Mouse (Mus musculus) telencephalon, adult 2 months (tissue): Measurements from ENCODE around the gene Nfam1.

ENCODE experiments used
- DNase-seq: peaks from one replicate; pipeline ENCODE4 v3.0.0-alpha.2; 2011; ENCODE audit warnings: low read depth, low spot score

The Nfam1 gene

GRCm38 (mm10) chr15:82960786-82961561, 72.1 kb downstream of the Nfam1 start:
- DNase-seq = no peak

GRCm38 (mm10) chr15:82959151-82959550, 74.0 kb downstream of the Nfam1 start:
- no peak for DNase-seq

DNA sequence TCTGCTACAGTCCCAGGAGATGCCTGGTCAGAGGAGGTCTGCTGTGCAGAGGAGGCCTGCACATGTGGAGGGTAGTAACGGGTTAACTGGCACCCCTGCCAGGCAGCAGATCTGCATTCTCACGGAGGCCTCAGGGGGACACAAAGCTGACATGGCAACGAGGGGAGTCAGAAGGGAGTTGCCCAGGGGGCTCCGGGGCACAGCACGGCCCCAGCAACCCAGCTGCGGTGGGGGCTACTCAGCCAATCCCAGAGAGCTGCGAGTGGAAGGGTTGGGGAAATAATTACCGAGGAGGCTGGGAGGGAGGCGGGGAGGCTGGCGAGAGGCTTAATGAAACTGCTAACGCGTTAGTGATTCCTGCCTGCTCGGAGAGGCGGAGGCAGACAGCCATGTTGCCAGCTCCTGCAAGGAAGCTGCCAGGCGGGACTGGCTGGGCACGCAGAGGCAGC, 74.8 kb downstream of the Nfam1 start:
- DNase-seq = no peak

DNA sequence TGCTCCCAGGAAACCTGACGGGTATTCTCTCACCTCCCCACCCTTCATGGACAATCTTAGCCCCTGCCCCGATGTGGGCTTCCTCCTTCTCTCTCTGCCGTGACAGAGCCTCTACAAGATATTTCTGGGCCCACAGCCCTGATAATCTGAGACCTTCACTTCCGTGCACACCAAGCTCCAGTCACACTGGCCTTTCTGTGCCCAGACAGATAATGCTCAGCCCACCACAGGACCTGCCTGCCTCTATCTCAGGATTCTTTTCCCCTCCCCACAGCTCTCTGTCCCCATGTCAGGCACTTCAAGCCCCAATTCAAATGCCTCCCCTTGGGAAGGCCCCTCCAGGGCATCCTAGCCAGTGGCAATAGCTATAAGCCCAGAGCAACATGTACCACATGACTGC, 76.4 kb downstream of the Nfam1 start:
- no peak for DNase-seq

DNA sequence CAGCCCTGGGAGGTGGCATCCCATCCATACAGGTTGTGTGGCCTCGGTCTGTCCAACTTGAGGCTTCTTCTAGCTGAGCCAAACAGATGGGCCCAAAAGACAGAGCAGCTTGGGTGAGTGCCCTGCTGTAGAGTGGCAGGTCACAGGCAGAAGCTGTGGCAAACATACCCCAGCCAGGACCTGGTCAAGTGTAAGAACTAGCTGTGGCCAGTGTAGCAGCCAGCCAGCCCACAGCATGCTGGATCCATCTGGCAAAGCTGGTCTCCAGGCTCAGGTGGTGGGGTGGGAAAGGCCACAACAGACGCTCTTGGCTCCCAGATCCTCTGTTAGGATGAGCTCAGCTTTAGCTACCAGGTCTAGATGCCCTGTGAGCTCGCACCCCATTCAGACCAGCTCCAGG, 76.8 kb downstream of the Nfam1 start:
- DNase-seq = no peak

DNA sequence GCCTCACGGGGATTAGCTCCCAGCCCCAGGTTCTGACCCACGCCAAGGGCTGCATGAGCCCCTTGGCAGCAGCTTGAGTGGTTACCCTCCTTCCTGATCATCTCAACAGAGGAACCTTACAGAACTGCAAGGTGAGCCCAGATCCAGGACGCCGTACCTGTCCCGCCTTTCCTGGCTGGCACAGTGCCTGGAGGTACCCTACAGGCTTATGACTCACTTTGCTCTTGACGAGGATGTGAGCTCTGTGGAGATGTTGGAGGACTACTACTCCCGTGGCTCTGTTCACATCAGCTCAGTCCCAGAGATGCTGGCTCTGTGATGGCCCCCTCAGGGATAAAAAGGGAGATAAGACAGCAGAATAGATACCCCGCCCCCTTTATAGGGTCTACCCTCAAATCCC, 77.8 kb downstream of the Nfam1 start:
- DNase-seq = no peak

- no peak for DNase-seq
Measured at GRCm38 (mm10) chr15:82954034-82954433, 79.1 kb downstream of the Nfam1 start.

DNA sequence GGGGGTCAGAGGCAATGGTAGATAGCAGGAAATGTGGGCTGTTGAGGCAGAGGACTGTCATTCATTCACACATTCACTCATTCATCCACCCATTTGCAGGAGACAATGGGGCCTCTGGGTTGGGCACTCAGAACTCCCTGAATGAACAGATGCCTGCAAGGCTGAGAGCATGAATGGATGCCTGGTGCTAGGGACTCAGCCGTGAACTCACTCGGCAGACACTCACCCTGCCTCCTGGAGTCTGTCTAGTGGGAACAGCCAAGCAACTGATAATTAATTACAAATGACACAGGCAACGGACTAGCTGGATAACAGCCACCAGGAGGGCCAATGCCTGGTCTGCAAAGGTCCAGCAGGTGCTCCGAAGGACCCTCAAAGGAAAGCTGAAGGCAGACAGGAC, 80.0 kb downstream of the Nfam1 start:
- no peak for DNase-seq

GRCm38 (mm10) chr15:82952292-82952705, 80.8 kb downstream of the Nfam1 start:
- DNase-seq = no peak

DNA sequence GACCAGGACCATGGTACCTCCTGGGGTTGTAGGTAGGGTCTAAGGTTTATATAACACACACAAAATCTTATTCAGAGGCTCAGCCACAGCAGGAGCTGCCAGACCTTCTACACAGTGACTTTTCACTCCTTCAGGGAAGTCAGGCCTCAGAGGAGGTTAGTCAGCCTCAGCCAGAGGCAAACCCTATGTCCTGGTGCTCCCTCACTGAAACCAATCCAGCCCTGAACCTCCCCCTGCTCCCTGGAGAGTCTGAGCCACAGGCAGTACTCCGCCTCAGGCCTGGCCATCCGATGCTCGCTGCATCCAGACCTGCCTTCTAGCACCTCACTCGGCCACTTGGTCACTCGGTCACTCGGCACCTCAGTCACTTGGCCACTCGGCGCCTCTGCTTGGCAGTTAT, 82.9 kb downstream of the Nfam1 start:
- DNase-seq = no peak

GRCm38 (mm10) chr15:82947431-82947830, 85.7 kb downstream of the Nfam1 start:
- DNase-seq = no peak

- no peak for DNase-seq
Measured at GRCm38 (mm10) chr15:82944479-82945195, 88.5 kb downstream of the Nfam1 start.
